Mouse (Mus musculus) lung, embryonic 16.5 days (tissue): ENCODE measurements around the gene Nupl1. TPM values are rescaled to one million over a fixed set of nuclear protein-coding genes. Genes with fewer than 3 reads are reported as not detected.

ENCODE experiments used
- ATAC-seq: fragments of 200-750 bp; cut with Nextera tagmentation; 2 replicates; pipeline ENCODE4 v1.8.0; 2017; ENCODE audit warnings: low read depth, mild to moderate bottlenecking, moderate library complexity
- H3K27ac ChIP-seq: fragments of 300-500 bp; sonication (generic); 2 replicates; pipeline ENCODE4 v1.5.1; 2014; ENCODE audit warnings: mild to moderate bottlenecking, control low read depth, low read length
- H3K27me3 ChIP-seq: fragments of 300-500 bp; sonication (generic); 2 replicates; pipeline ENCODE4 v1.6.1; 2014; ENCODE audit warnings: low read depth, low read length, mixed read lengths; ENCODE audit not compliant: control insufficient read depth, insufficient read depth
- H3K36me3 ChIP-seq: fragments of 300-500 bp; sonication (generic); 2 replicates; pipeline ENCODE4 v1.6.1; 2014; ENCODE audit warnings: low read length; ENCODE audit not compliant: control insufficient read depth, insufficient read depth
- H3K4me1 ChIP-seq: fragments of 300-500 bp; sonication (generic); replicated peaks from 2 replicates; pipeline ENCODE4 v1.6.1; 2014; ENCODE audit warnings: low read length, mixed read lengths; ENCODE audit not compliant: control insufficient read depth, insufficient read depth
- H3K4me2 ChIP-seq: fragments of 300-500 bp; sonication (generic); 2 replicates; pipeline ENCODE4 v1.6.1; 2014; ENCODE audit warnings: low read depth, low read length, control low read depth
- H3K4me3 ChIP-seq: fragments of 300-500 bp; sonication (generic); 2 replicates; pipeline ENCODE4 v1.5.1; 2014; ENCODE audit warnings: mild to moderate bottlenecking, low read length, control low read depth
- H3K9ac ChIP-seq: fragments of 300-500 bp; sonication (generic); 2 replicates; pipeline ENCODE4 v1.6.1; 2014; ENCODE audit warnings: low read length, control low read depth
- H3K9me3 ChIP-seq: fragments of 300-500 bp; sonication (generic); 2 replicates; pipeline ENCODE4 v1.6.1; 2016; ENCODE audit warnings: low read length; ENCODE audit not compliant: control insufficient read depth
- WGBS: fragments of 180-500 bp; shearing (Covaris S2); extraction: QIAGEN DNeasy Blood & Tissue Kit; methylation state at CpG from one replicate; pipeline ENCODE4 v1.1.7; 2014; 5-methylcytosine and 5-hydroxymethylcytosine counted together
- microRNA counts: library from miRNA; unstranded; fragments of <30 nt; microRNA quantifications from one replicate; lab custom pipeline; 2016
- microRNA-seq: library from miRNA; unstranded; fragments of <30 nt; microRNA quantifications from one replicate; pipeline ENCODE4, GENCODE M21; 2016
- polyA plus RNA-seq: library from polyadenylated mRNA; unstranded; fragments of >200 nt; fragmentation: Nextera tagmentation; extraction: Ambion mirVana; gene quantifications from 2 replicates; pipeline ENCODE4 v1.2.1, GENCODE M21; 2015

Nupl1 gene
- polyA plus RNA-seq, 1 experiment from 2014 or later: not detected

DNA sequence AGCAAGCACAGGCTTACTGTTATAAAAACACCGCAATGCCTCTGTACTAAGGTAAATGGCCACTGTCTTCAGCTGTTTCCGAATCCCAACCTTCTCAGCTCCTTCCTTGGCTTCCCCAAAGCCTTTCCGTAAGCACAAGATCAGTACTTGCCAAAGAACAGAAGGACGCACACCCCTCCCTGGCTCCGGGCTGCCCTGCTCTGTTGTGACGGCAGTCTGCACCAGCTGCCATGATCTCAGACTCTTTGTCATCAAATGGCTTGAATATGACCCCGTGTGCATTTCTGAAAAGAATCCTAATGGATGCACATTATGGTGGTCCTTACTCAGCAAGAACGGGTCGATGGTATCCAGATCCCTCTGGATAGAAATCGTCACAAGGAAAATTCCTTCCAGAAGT lies 108.0 kb downstream of the Nupl1 start:
- Histone ChIP-seq H3K27ac (no peak overlapping the region), H3K4me2 (no peak overlapping the region), H3K4me3 (no peak overlapping the region), H3K27me3 (no peaks in the 10 kb centered on the region), H3K9ac (no peak overlapping the region), H3K4me1 (no peaks in the 10 kb centered on the region), H3K36me3 (no peaks in the 10 kb centered on the region), H3K9me3 (no peaks in the 10 kb centered on the region)
- WGBS: 69% methylated on average over 10 of the region's 10 CpGs
- ATAC-seq: no peak

DNA sequence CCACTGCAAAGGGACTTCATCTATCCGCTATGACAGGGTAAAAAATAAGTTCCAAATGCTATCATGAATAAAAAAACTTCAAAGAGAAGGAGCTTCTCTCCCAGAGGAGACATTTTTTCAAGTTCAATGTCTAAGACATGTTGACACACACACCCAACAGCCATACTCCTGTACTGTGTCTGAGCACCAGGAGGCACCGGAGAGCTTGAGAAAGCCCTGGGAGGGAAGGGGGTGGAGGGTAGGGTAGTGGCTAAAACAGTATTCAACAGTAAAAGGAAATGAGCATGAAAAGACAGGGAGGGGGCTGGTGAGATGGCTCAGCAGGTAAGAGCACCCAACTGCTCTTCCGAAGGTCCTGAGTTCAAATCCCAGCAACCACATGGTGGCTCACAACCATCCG lies 112.9 kb downstream of the Nupl1 start:
- H3K36me3 ChIP-seq: no peaks in the 10 kb centered on the region
- ATAC-seq: no peak
- 84% methylated on average over 3 of the region's 4 CpGs for WGBS

DNA sequence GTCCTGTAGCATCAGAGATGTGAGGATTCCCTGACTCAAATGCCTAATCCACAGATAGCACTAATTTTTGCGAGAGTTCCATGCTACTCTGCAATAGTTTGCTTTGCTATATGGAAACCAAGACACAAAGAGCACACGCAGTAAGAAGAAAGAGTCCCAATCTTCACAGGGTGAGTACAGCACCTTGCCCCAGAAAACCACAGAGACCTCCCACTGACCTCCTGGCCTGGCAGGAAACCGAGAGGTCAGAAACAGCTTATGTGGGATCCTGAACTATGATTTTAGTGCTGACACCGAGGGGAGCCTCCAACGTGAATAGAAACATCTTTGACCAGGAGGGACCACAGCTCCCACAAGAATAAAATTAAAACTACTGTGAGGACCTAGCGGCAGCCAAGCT lies 113.4 kb downstream of the Nupl1 start:
- no peaks in the 10 kb centered on the region for H3K36me3 ChIP-seq
- 64% methylated on average over 6 of the region's 6 CpGs for WGBS
- H3K4me2 ChIP-seq: no peak overlapping the region
- no peaks in the 10 kb centered on the region for H3K27me3 ChIP-seq
- H3K9me3 ChIP-seq: no peaks in the 10 kb centered on the region
- H3K4me3 ChIP-seq: no peak overlapping the region
- no peak overlapping the region for H3K9ac ChIP-seq
- ATAC-seq: no peak
- H3K27ac ChIP-seq: no peak overlapping the region
- H3K4me1 ChIP-seq: no peaks in the 10 kb centered on the region

More for the DNA sequence above, 112.9 kb downstream of the Nupl1 start:
- H3K4me3 ChIP-seq: no peak overlapping the region
- no peak overlapping the region for H3K9ac ChIP-seq
- H3K9me3 ChIP-seq: no peaks in the 10 kb centered on the region
- no peak overlapping the region for H3K27ac ChIP-seq
- no peaks in the 10 kb centered on the region for H3K4me1 ChIP-seq
- H3K27me3 ChIP-seq: no peaks in the 10 kb centered on the region
- no peak overlapping the region for H3K4me2 ChIP-seq

- no peaks in the 10 kb centered on the region for H3K36me3 ChIP-seq
- H3K4me2 ChIP-seq: no peak overlapping the region
- H3K9me3 ChIP-seq: no peaks in the 10 kb centered on the region
- H3K27ac ChIP-seq: no peak overlapping the region
- 80% methylated on average over 4 of the region's 4 CpGs for WGBS
- no peaks in the 10 kb centered on the region for H3K4me1 ChIP-seq
- H3K9ac ChIP-seq: no peak overlapping the region
- H3K4me3 ChIP-seq: no peak overlapping the region
- H3K27me3 ChIP-seq: no peaks in the 10 kb centered on the region
- no peak for ATAC-seq
Observed at GRCm38 (mm10) chr14:60135801-60136200, 115.4 kb downstream of the Nupl1 start.

DNA sequence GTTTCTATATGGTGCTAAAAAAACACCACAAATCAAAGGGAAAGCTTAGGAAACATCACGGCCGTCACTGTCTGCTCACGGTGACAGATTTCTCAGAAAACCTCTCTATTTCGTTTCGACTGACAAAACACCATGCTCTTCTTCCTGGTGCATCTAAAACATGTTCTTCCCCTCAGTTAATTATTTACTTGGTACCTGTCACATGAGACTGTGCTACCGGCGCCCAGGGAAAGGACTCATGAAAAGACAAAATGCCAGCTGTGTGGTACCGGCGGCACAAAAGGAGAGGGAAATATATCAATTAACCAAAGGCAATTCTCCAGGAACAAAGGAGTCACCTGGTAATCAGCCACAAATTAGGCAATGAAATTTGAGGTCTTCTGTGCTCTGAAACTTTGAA lies 116.5 kb downstream of the Nupl1 start:
- Histone ChIP-seq H3K4me3 (no peak overlapping the region), H3K27ac (no peak overlapping the region), H3K4me1 (no peaks in the 10 kb centered on the region), H3K36me3 (no peaks in the 10 kb centered on the region), H3K9me3 (no peaks in the 10 kb centered on the region), H3K9ac (no peak overlapping the region), H3K4me2 (no peak overlapping the region), H3K27me3 (no peaks in the 10 kb centered on the region)
- WGBS: 73% methylated on average over 9 of the region's 9 CpGs
- no peak for ATAC-seq

MicroRNAs encoded within 50 kb of the gene (microRNA counts, 519-probe panel; counts per million panel counts)
- microRNA mmu-miR-719 (lab: Ali Mortazavi, UCI): not detected

Small RNA genes lying within 50 kb of the gene (microRNA-seq; reads per million reads assigned to microRNA genes)
- gene Mir719: not detected

Other genes starting within 250 kb of the Nupl1 start
- 0.88 and 1.7 TPM in 2 replicates for gene Atp8a2, start 54.3 kb downstream of the Nupl1 start, polyA plus RNA-seq
- 46.5 and 48.8 TPM in 2 replicates for gene Gm49336, start 76 bp upstream of the Nupl1 start, polyA plus RNA-seq
- 39.2 and 39.9 TPM in 2 replicates for gene Mtmr6, start 13.8 kb upstream of the Nupl1 start, polyA plus RNA-seq
- 0.59 and 0.82 TPM in 2 replicates for gene Amer2, start 121.8 kb upstream of the Nupl1 start, polyA plus RNA-seq